Mouse (Mus musculus): ENCODE measurements around the gene B4galnt1.

DNA sequence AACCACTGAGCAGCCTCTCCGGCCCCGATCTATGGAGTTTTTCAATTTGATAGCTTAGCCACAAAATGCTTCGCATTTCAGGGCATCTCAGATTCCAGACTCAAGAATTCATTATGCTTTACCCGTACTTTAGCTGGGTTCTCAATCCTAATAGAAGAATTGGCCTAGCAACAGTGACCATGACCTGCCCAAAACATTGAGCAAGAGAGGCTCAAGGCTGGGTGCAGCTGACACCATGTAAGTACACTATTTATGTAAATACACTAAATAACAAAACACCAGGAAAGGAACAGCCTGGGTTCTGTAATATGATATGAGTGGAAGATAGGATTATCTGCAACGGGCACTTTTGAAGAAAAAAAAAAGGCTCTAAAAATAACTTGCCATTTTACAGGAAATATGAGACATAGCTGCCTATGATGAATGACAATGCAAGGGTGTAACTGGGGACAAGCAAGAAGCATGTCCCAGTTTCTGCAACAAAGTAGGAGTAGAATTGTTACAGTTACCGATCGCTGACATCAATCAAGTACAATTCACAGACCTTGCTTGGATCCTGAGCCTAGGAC, 37.2 kb upstream of the B4galnt1 start:
- TF ChIP-seq POLR2A (IDR thresholded peaks at IDR 0.05; ENCODE audit: borderline replicate concordance, extremely low read depth, low read depth, low read length) (no peak), CTCF (IDR thresholded peaks at IDR 0.05; ENCODE audit: insufficient read depth, low read length) (no peak)
